In genomic region chr19:29063577-29064363, GRCm38 (mm10) we compare ENCODE assay signal across 8 mouse cellular contexts. TPM values are rescaled to one million over a fixed set of nuclear protein-coding genes. Genes with fewer than 3 reads are reported as not detected.
DNase-seq lines count a peak whose midpoint lies in the region; ATAC-seq and TF ChIP-seq lines count a peak whose summit lies in the region.

No protein-coding gene starts in this region.

- DNase-seq in 416B (ENCODE audit: low read depth), result peak; percentile 95
- peak; percentile 79 to 81 for DNase-seq in adrenal gland, postnatal 4 days (ENCODE audit: low spot score in 2 of 2)
- peak; percentile 91 to 94 for DNase-seq in heart, adult 2 months
- DNase-seq in kidney, adult 2 months, result peak; percentile 97
- peak; percentile 97 for DNase-seq in midbrain, embryonic 14.5 days
- DNase-seq in spleen, adult 12 weeks (ENCODE audit: low spot score), result peak; percentile 85

- no peaks in the 10 kb centered on the region for H3K27me3 ChIP-seq in embryonic facial prominence, embryonic 13.5 days
- H3K27me3 ChIP-seq in heart, adult 2 months (ENCODE audit: control insufficient read depth, insufficient read depth, low read length), result no peaks in the 10 kb centered on the region
- H3K27me3 ChIP-seq in kidney, adult 2 months (replicated peaks; ENCODE audit: control insufficient read depth, insufficient read depth, low read length), result no peaks in the 10 kb centered on the region
- H3K27me3 ChIP-seq in limb, embryonic 12.5 days, result no peaks in the 10 kb centered on the region
- no peaks in the 10 kb centered on the region for H3K27me3 ChIP-seq in midbrain, embryonic 14.5 days (ENCODE audit: control insufficient read depth, insufficient read depth, low read length)

- peak overlapping the region; percentile 46 for H3K4me2 ChIP-seq in embryonic facial prominence, embryonic 13.5 days
- H3K4me2 ChIP-seq in limb, embryonic 12.5 days, result peak overlapping the region; percentile 36
- H3K4me2 ChIP-seq in midbrain, embryonic 14.5 days (ENCODE audit: low read length), result peak overlapping the region; percentile 41

- TF ChIP-seq CTCF in heart, adult 2 months (IDR thresholded peaks at IDR 0.05), result no peak; the same call in 1 of the 2 replicates
- TF ChIP-seq CTCF in kidney, adult 2 months (conservative IDR thresholded peaks at IDR 0.05; ENCODE audit: insufficient read depth, insufficient read length, low read depth, low read length), result peak; percentile 98

- H3K9ac ChIP-seq in embryonic facial prominence, embryonic 13.5 days, result no peak overlapping the region
- peak overlapping the region; percentile 69 for H3K9ac ChIP-seq in heart, adult 2 months (ENCODE audit: low read depth, low read length)
- H3K9ac ChIP-seq in limb, embryonic 12.5 days (replicated peaks), result no peak overlapping the region
- H3K9ac ChIP-seq in midbrain, embryonic 14.5 days (replicated peaks; ENCODE audit: low read length), result no peak overlapping the region

- intact Hi-C loops in heart, adult 2 months (cut with DNase I), result loop anchor here (2.0 to 10.0 kb wide), 5 partner anchors 15 to 441 kb away; no protein-coding TSS in a partner anchor

- no peak; the same call in 1 of the 2 replicates for TF ChIP-seq POLR2A in heart, adult 2 months (IDR thresholded peaks at IDR 0.05; ENCODE audit: insufficient read depth, low read depth, low read length)
- no peak for TF ChIP-seq POLR2A in kidney, adult 2 months (IDR thresholded peaks at IDR 0.05; ENCODE audit: low read depth, low read length)

- H3K79me2 ChIP-seq in heart, adult 2 months (replicated peaks; ENCODE audit: control insufficient read depth, insufficient read depth, low read length), result no peaks in the 10 kb centered on the region

- peak; percentile 96 for TF ChIP-seq EP300 in heart, adult 2 months (IDR thresholded peaks at IDR 0.05; ENCODE audit: insufficient read depth, low read depth, low read length)

- H3K27ac ChIP-seq in embryonic facial prominence, embryonic 13.5 days, result peak overlapping the region; percentile 62; the same call in 1 of the 2 replicates
- peak overlapping the region; percentile 90 for H3K27ac ChIP-seq in heart, adult 2 months
- H3K27ac ChIP-seq in kidney, adult 2 months (ENCODE audit: insufficient read depth, low read depth, low read length), result no peak overlapping the region
- H3K27ac ChIP-seq in limb, embryonic 12.5 days, result 0 out of 2 replicates have a peak overlapping the region, but pooled peaks have one; percentile 12
- H3K27ac ChIP-seq in midbrain, embryonic 14.5 days (replicated peaks; ENCODE audit: low read depth, low read length), result no peak overlapping the region

- peaks cover 21% of the 10 kb centered on the region for H3K4me1 ChIP-seq in embryonic facial prominence, embryonic 13.5 days
- peaks cover 10% of the 10 kb centered on the region for H3K4me1 ChIP-seq in heart, adult 2 months (ENCODE audit: control insufficient read depth, insufficient read depth, low read length)
- H3K4me1 ChIP-seq in kidney, adult 2 months (ENCODE audit: control insufficient read depth, insufficient read depth, low read length), result peaks cover 3% of the 10 kb centered on the region; the same call in 1 of the 2 replicates
- peaks cover 18% of the 10 kb centered on the region for H3K4me1 ChIP-seq in limb, embryonic 12.5 days (replicated peaks)
- H3K4me1 ChIP-seq in midbrain, embryonic 14.5 days (ENCODE audit: control insufficient read depth, insufficient read depth, low read length), result no peaks in the 10 kb centered on the region

- 13% methylated on average over 18 of the region's 18 CpGs for WGBS in embryonic facial prominence, embryonic 13.5 days
- 11% methylated on average over 18 of the region's 18 CpGs for WGBS in heart, adult 2 months
- 12% methylated on average over 18 of the region's 18 CpGs for WGBS in kidney, adult 2 months
- 17% methylated on average over 18 of the region's 18 CpGs for WGBS in limb, embryonic 12.5 days
- WGBS in midbrain, embryonic 14.5 days, result 19% methylated on average over 18 of the region's 18 CpGs

- peak; percentile 75; the same call in 1 of the 2 replicates for ATAC-seq in embryonic facial prominence, embryonic 13.5 days (ENCODE audit: insufficient number of reproducible peaks, insufficient read depth, low FRiP score, low TSS enrichment, low read depth)
- no peak; the same call in 1 of the 2 replicates for ATAC-seq in limb, embryonic 12.5 days (ENCODE audit: insufficient number of reproducible peaks, insufficient read depth, low FRiP score, low TSS enrichment, low read depth)
- ATAC-seq in midbrain, embryonic 14.5 days (ENCODE audit: low FRiP score, low TSS enrichment), result peak; percentile 87

- no peaks in the 10 kb centered on the region for H3K36me3 ChIP-seq in embryonic facial prominence, embryonic 13.5 days
- H3K36me3 ChIP-seq in heart, adult 2 months (ENCODE audit: control insufficient read depth, insufficient read depth, low read length), result no peaks in the 10 kb centered on the region; the same call in 1 of the 2 replicates
- H3K36me3 ChIP-seq in kidney, adult 2 months (ENCODE audit: control insufficient read depth, insufficient read depth, low read length), result no peaks in the 10 kb centered on the region
- H3K36me3 ChIP-seq in limb, embryonic 12.5 days, result no peaks in the 10 kb centered on the region
- no peaks in the 10 kb centered on the region for H3K36me3 ChIP-seq in midbrain, embryonic 14.5 days (ENCODE audit: control insufficient read depth, insufficient read depth, low read length)

- H3K4me3 ChIP-seq in embryonic facial prominence, embryonic 13.5 days, result peak overlapping the region; percentile 22
- H3K4me3 ChIP-seq in heart, adult 2 months, result peak overlapping the region; percentile 41; the same call in 1 of the 2 replicates
- no peak overlapping the region; the same call in 1 of the 2 replicates for H3K4me3 ChIP-seq in kidney, adult 2 months (ENCODE audit: insufficient read depth, low read depth, low read length)
- H3K4me3 ChIP-seq in limb, embryonic 12.5 days (replicated peaks), result no peak overlapping the region
- H3K4me3 ChIP-seq in midbrain, embryonic 14.5 days (replicated peaks; ENCODE audit: low read depth, low read length), result no peak overlapping the region

- H3K9me3 ChIP-seq in embryonic facial prominence, embryonic 13.5 days, result no peaks in the 10 kb centered on the region
- no peaks in the 10 kb centered on the region for H3K9me3 ChIP-seq in limb, embryonic 12.5 days
- H3K9me3 ChIP-seq in midbrain, embryonic 14.5 days (ENCODE audit: control insufficient read depth, low read length), result no peaks in the 10 kb centered on the region

RNA-seq across cellular contexts. Expression of gene Ak3, which starts 16.0 kb away (rescaled TPM):
- total RNA-seq in adrenal gland, postnatal 4 days (2021), result 100 to 1,000 TPM; 146 to 153 TPM
- 68.8 and 72.8 TPM in 2 replicates for polyA plus RNA-seq in embryonic facial prominence, embryonic 13.5 days (2015; fragmentation: Nextera tagmentation; extraction: Ambion mirVana)
- 100 to 1,000 TPM in 1 of 2 experiments, 10 to 100 TPM in 1; 85.8 to 101 TPM for total RNA-seq in heart, adult 2 months (2021)
- polyA plus RNA-seq in heart, adult 2 months (2012; rRNA removed), result 70.1 and 94.1 TPM in 2 replicates
- polyA plus RNA-seq in kidney, adult 2 months (2012; rRNA removed), result 155 and 160 TPM in 2 replicates
- 71.8 and 73.2 TPM in 2 replicates for polyA plus RNA-seq in limb, embryonic 12.5 days (2016; fragmentation: Nextera tagmentation; extraction: Ambion mirVana)
- polyA plus RNA-seq in midbrain, embryonic 14.5 days (2014; fragmentation: Nextera tagmentation; extraction: Ambion mirVana), result 55.1 and 79.5 TPM in 2 replicates

RNA-seq across cellular contexts. Expression of gene Rcl1, which starts 37.4 kb away (rescaled TPM):
- total RNA-seq in adrenal gland, postnatal 4 days (2021), result 10 to 100 TPM; 26.9 to 30.0 TPM
- polyA plus RNA-seq in embryonic facial prominence, embryonic 13.5 days (2015; fragmentation: Nextera tagmentation; extraction: Ambion mirVana), result 60.4 and 67.0 TPM in 2 replicates
- total RNA-seq in heart, adult 2 months (2021), result 1 to 10 TPM; 5.0 to 6.2 TPM
- 5.3 and 5.6 TPM in 2 replicates for polyA plus RNA-seq in heart, adult 2 months (2012; rRNA removed)
- polyA plus RNA-seq in kidney, adult 2 months (2012; rRNA removed), result 16.9 and 17.6 TPM in 2 replicates
- polyA plus RNA-seq in limb, embryonic 12.5 days (2016; fragmentation: Nextera tagmentation; extraction: Ambion mirVana), result 59.3 and 61.5 TPM in 2 replicates
- 28.4 and 33.2 TPM in 2 replicates for polyA plus RNA-seq in midbrain, embryonic 14.5 days (2014; fragmentation: Nextera tagmentation; extraction: Ambion mirVana)

Comparison
In these comparisons a context has a peak if more than half of its experiments do, and no peak if none do; other contexts are left out.
1. H3K27ac ChIP-seq: peak in embryonic facial prominence, embryonic 13.5 days (single experiment), heart, adult 2 months (single experiment) and limb, embryonic 12.5 days (single experiment); none in kidney, adult 2 months (single experiment) and midbrain, embryonic 14.5 days (single experiment).
2. H3K4me3 ChIP-seq: peak in embryonic facial prominence, embryonic 13.5 days (single experiment) and heart, adult 2 months (single experiment); none in kidney, adult 2 months (single experiment), limb, embryonic 12.5 days (single experiment) and midbrain, embryonic 14.5 days (single experiment).
3. Peak in every context shown above with its lines, with median percentiles within 50 percentile points of each other: DNase-seq and H3K4me2 ChIP-seq.